Mouse (Mus musculus): ENCODE results near the gene Zfp628.

GRCm38 (mm10) chr7:4870133-4870532 is 44.9 kb upstream of the Zfp628 start, which contains the start of gene Isoc2b:
- TF ChIP-seq EP300 (IDR thresholded peaks at IDR 0.05; ENCODE audit: low read depth) (no peak), CTCF (IDR thresholded peaks at IDR 0.05; ENCODE audit: low read depth) (no peak)

Measured in heart, postnatal 0 days (tissue).